Mouse (Mus musculus) gastrocnemius, postnatal 25 days (tissue): Measurements from ENCODE around the gene Macrod2. TPM values are rescaled to one million over a fixed set of nuclear protein-coding genes. Genes with fewer than 3 reads are reported as not detected.
A peak's percentile ranks its signal among the peaks of the same experiment; 100 is the strongest.

ENCODE experiments used
- DNase-seq: peaks from one replicate; pipeline ENCODE4 v3.0.0; 2022
- total RNA-seq, 2 experiments: library from RNA; stranded (reverse); gene quantifications; 1 replicate in 1 of 2; 2 replicates in 1 of 2; pipeline ENCODE4 v1.2.3; 2021

The Macrod2 gene
- total RNA-seq, 2 experiments from 2014 or later = 12.7 to 17.0 TPM

DNA sequence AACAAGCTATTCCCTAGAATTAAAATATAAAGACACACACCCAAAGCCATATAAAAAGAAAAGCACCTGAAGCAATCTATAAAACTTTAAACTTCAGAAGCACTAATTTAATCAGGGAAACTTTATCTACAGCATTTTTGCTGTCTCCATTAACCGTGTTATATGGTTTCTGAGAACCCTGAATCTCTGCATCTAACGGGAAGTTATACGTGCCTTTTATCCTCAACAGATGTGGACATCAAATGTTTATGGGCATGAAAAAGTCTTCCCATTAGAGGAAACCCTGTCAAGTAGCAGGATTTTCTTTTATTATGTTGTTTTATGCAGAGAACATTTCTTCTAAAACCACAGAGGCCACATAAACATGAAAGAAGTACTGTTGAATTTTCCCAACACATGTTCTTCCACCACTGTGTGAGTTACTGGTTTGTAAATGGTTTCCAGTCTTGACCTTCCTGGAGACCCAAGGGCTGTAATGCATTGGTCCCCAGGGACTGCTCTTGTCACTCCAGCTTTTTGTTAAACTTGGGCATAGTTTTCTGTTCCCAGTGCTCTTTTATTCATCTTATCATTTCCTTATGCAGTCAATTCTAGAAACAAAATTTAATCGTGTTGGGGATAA is 1629.5 kb downstream of the Macrod2 start:
- DNase-seq = no peak

DNA sequence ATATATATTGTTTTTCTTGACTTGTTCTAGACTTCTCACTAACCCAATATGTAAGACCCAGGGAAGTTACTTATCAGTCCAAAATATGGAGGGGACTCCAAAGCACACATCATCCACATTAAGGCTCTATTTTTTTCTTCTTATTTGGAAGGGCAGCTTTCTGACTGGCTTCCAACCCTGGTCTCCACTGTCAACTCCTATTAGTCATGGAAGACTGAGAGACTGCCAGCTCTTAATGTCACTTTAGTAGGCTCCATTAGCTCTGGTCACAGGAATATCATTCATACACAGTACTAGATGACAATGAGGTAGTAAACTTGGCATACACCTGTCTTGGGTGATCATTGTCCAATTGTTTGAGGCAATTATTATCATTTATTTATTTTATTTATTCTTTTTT is 1631.6 kb downstream of the Macrod2 start:
- DNase-seq = no peak

DNA sequence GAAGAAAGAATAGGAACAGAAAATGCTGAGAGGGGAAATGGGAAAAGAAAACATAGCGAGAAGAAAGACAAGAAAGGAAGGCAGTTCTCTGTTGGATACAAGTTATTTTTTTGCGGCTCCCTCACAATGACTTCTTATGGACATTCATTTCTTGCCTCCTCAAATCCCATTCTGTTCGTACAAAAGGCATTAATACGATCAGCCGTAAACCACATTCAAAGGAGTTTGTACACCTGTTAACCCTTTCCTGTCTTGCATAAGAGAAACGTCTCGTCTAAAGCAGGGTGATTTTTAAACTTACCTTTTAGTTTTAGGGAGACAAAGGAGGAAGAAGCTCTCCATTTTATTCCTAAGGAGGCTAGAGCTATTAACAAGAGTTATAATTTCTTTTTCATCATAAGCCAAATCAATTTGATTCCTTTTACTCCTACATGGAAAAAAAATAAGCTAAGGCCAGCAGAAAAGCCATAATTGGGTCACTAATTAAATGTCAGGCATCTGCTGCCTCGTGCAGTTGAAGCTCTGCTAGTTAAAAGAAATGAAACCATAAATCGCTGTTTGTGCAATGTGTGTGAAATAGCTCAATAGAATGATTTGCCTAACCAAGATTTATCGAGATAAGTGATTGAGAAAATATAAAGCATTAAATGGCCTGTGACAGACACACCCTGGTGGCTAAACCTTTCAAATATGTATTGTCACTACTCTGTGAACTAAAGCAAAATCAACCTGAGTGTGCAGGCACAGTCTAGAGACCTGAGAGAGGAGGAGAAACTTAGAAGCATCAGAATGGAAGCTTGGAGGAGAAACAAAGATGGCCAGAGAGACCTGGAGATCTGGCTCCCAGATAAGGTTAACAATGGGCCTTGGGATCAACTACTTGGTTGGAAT is 1635.9 kb downstream of the Macrod2 start:
- no peak for DNase-seq

DNA sequence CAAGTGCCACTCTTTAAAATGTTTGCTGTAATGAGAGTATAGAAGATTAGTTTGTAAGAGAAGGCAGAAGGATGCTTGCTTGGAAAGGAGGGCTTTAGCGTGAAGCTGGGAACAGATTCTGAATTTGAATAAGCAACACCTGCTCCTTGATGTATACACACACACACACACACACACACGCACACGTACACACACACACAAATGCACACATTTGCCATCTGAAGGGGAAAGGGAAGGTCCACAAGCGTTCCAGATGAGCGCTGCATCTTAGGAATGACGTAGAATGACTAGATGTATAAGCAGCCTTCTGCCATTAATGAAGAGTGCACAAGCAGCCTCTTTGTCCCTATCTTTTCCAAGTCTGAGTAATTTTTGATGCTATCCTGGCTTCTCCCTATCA is 1660.5 kb downstream of the Macrod2 start:
- no peak for DNase-seq

DNA sequence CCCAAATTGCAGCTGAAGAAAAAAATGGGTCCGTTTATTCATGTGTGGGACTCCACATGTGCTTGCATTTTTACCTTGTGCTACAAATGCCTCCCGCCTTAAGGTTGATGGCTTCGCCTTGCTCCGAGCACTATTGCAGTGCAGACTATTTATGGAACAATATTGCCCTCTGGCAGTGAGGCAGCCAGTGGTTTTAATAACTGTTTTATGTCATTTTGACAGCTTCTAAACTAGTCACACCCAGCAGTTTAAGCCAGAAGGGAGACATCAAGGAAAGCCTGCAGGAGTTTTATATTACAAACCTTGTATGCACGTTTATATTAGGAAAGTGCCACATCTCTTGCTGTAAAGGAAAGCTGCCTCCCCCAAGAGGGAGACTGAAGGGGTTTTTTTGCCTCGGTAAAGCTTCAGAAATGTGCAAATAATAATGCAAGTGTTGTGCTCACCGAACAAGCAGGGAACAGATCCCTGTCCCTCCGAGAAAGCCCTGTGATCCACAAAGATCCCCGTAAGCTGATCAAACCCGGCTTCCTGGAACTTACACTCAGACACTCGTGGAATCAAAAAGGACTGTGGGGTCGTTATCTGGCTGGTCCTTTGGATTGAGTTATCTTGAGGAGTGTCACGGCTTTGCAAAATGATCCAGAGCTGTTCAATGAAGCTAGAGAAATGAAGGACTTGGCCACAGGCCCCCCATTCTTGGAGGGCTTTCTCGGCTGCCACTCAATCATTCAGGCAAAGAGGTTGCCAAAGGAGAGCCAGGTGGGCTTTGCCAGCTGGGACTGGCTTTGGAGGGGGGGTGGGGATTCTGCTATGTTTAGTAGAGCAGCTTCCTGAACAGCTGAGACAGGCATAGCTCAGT is 1663.0 kb downstream of the Macrod2 start:
- peak; percentile 8 for DNase-seq

DNA sequence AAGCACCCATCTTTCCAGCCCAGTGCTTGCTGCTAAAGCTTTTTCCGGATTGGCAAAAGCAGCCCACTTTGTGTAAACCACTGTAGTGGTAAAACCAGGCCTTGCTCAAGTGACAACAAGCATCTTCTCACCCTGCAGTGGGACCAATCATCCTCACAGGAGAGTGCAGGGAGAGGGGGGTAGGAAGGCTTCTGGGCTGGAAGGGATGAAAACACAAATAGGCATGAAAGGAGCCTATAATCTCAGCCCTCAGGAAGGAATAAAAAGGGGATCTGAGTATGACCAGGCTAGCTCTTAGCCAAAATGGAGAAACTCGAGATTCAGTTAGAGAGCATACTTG is 1663.6 kb downstream of the Macrod2 start:
- DNase-seq = no peak

DNA sequence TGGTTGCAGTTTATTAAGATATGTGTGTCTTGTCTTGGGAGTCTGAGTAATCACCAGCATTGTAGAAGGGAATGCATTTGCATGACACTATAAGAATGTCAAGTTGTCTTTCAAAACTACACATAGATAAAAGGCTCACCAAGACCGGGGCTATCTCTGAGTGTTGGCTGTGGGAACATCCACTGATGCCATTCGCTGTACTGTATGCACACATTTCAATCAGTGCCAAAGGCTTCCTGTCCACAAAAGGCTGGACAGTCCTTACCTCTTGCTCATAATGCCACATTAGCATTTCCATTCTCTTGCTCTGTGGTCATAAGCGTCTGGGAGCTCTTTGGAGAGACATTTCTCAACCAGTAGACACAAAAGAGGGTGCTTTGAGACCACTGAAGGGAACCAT is 1713.8 kb downstream of the Macrod2 start:
- no peak for DNase-seq

DNA sequence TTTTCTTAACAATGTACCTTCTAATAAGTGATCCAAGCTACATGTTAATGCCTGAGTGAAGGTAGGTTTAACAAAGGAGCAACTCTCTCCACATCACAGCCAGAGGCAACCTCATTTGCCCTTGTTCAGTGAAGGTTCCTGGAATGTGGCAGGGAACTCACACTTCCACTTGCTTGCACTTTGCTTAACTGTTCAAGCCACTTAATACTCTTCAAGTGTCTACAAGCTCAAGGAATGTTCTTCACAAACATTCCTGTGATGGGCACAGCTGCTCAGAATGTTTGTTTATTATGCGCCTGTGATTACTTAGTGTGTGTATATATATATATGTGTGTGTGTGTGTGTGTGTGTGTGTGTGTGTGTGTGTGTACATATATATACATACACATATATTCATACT is 1721.5 kb downstream of the Macrod2 start:
- no peak for DNase-seq

DNA sequence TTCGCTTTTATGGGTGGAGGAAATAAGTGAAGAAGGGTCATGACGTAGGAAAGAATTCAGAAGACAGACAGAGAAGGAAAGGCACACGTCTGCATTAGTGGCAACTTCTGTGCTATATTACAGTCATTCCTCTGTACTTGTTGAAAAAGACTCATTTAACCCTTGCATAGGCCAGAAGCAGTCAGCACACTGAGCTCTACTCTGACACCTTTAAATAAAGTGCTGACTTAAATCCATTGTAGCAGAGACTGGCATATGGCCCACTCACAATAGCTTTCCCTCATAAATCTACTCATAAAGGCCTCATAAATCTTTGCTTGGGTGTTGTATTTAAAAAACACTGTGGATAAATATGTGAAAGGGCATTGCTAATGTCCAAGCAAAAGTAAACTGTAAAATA is 1733.0 kb downstream of the Macrod2 start:
- no peak for DNase-seq

DNA sequence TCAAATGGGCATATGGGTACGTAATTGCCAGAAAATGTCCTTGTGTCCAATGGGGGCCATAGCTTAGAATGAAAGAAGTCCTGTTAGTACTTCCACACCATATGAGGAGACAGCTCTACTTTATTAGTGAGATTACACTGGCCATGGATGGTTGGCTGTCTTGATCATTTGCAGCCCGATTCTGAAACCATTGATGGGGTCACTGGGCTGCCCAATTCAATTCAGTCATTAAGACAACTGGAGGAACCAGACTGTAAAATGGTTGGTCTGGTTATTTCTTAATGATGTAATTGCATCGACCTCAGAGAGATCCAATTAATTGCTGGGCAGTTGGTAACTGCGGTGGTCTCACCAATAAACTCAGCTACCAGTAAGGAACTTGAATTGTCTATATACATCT is 1734.1 kb downstream of the Macrod2 start:
- no peak for DNase-seq

DNA sequence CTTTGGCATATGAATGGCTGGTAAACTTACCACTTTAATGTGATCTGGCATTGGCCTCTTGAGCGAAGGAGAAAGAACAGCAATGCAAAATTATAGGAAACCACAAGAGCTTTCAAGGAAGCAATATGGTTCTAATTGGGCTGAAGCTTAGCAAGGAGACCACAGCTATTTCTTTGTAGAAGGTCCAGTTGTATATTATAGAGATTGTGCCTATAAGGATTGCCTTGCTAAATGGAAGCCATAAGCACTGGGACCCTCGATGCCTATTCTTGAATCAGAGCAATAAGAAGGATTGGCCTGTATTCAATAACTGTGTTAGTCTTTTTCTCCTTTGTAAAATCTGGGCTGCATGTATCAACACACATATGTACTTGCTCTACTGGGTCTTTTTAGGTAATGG is 1754.2 kb downstream of the Macrod2 start:
- no peak for DNase-seq

DNA sequence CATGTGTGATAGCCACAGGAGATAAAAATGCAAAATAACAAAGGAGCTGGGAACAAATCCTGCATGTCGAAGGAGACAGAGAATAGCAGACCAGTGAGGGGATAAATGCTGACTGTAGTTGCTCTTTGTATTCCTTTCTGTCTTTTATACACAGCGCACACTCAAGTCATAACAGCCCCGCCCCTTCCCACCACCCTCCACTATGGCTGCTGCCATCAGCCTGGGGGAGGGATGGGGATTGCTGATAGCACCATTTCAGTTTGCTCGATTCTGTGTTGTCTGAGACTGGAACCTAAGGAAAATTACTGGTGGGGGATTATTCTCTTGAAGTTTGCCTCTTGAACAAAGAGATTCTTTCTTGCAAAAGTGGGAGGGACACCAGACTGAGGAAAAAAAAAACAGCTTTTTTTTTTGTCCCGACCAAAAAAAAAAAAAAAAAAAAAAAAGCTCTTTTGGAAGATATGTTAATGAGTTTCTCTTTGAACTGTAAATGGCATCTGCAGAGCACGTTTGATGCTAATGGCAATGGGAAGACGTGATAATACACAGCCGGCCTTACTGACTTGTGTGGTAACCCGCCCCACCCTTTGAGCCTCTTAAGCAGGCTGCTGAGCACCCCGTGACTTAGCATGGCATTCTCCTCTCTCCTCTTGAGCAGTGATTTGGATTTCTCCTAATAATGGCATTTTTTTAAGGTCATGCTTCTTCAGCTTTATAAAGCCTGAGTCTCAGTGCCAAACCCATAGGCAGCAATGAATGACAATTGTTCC is 1768.6 kb downstream of the Macrod2 start:
- DNase-seq = no peak

DNA sequence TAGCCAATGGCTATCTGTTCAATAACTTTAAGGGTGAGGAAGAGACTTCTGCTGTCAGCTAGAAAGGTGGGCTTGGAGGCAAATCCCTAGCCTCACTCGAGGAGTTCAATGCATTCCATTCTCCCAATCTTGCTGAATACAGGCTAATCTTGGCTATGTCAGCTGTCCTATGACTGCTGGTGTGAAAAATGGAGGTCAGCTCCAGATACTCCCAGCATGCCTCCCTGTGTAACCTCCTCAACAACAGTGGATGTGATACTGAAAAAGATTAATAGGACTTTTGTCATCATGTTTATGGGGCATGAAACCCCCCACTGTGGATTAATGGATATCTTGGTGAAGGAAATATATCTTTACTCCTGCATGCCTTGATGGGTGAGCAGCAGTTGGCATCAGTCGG is 1774.5 kb downstream of the Macrod2 start:
- no peak for DNase-seq

DNA sequence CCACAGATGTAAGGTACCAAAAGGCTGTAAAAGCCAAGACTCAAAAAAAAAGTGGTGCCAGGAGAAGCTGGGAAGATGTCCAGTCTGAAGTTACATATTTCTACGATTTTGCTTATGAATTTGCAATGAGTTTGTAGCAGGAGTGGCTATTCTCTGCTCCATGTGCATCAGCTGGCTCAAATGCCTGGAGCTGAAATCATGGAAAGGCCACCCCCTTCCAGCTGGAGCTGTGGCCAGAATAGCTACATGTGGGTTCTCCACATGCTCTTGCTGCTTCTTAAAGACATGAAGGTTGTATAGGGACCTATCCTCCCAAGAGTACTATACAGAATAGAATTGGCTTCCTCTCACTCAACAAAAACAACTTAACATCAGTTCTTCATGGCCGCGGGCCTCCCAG is 1777.6 kb downstream of the Macrod2 start:
- DNase-seq = no peak

DNA sequence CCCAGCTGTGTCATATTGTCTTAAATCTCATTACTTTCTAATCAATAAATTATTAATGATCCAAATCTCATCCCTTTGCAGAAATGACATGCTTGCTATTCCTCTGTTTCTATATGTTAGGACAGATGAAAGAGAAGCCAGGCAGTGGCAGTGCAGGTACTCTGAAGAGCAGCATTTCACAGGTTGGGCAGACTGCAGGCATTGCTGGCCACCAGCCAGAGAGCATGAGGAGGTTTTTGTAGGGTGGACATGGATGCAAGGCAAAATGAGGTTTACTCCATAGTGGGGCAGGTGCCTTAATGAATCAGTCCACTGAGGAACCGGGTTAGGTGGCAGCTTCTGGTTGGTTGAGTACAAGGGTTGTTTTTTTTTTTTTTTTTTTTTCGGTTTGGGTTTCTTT is 1778.9 kb downstream of the Macrod2 start:
- DNase-seq = no peak

DNA sequence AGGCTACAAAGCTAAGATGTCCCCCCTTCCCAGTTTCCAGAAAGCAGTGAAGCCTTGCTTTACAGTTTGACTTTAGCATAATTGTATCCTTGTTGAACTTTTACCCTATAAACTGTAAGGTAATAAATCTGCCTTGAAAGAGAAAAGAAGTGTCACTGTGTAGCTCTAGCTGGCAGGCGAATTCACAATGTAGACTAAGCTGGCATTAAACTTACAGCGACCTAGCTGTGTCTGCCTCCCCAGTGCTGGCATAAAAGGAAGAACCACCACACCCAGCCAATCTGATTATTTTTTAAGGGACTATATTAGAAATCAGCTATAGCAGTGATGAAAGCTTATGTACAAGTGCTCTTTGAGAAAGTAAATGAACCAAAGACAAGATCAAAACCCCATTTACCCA is 1791.8 kb downstream of the Macrod2 start:
- no peak for DNase-seq

DNA sequence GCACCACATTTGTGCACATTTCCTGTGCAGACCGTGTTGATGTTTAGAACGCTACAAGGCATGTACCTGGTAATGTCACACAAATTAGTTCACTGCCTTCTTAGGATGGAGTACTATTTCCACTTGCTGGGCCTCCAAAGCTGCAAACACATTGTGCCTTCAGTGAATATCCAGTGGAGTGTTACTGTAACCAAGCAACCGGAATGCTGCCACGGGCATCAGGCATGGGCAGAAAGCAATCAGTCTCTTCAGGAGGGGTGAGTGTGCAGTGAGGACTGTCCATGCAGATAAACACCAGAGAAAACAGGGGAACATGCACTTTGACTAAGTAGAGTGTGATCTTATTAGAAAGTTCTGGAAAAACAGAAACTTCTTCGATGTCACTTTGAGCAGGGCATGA is 1792.3 kb downstream of the Macrod2 start:
- DNase-seq = no peak

DNA sequence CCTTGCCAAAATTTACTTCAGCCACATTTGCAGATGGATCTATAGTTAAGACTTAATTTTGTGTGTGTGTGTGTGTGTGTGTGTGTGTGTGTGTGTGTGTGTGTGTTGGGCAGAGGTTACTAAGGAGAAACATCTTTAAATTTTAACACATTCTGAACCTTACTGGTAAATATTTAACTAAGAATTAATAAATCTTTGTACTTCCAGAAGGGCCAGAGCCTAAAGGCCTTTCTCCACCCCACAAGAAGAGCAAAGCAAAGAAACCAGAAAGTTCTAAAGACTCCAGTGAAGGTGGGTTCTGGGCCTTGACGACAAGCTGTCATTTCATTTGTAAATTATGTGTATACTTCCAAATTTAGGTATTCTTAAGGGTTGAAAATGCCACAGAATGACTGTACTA is 1822.3 kb downstream of the Macrod2 start:
- DNase-seq = no peak

DNA sequence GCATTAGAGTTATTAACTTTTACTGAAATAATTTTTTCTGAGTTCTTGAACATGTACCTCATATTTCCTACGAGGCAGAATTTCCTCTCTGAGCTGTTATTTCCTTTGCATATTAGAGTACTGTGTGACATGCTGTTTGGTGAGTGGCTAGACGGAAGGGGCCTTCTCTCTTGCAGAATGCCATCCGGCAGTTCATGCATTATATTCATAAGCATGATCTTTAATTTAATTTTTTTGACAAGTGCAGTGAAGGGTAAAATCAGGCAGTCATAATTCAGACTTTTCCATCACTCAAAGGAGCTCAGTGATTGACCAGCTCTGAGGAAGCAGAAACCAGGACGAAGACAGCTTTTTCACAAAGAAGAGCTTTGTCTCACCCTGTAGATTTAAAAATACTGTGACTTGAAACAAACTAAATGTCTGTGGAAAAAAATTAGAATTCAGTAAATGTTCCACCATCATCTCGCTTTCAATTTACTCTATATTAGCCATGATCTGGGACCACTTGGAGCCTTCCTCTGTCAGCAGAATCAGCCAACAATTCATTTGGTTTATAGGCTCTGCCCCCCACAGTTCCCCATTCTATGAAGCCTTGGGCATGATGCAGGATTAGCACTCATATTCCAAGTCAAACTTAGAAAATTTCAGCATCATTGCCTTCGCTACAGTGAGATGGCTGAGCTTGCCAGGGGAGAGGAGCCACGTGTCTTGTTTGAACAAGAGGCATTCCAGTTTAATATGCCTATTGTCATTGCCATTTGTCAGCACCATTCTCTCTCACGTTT is 1827.2 kb downstream of the Macrod2 start:
- DNase-seq = no peak

DNA sequence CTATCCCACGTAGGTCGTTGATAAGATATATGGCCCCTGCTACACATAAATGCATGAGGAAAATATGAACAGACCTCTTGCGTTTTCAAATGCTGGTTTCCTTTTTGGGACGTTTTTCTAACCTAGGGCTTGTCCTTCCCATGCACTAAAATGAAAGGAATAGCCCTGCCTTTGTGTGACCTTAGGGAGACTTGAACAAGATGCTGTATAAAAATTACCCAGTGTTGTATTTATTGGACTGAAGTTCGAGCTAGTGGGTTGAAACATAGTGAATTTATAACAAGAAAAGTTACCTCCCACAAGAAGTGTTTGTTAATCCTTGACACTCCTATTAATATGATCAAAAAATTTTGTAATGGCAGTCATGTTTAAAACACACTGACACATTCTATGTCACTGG is 1827.8 kb downstream of the Macrod2 start:
- no peak for DNase-seq

DNA sequence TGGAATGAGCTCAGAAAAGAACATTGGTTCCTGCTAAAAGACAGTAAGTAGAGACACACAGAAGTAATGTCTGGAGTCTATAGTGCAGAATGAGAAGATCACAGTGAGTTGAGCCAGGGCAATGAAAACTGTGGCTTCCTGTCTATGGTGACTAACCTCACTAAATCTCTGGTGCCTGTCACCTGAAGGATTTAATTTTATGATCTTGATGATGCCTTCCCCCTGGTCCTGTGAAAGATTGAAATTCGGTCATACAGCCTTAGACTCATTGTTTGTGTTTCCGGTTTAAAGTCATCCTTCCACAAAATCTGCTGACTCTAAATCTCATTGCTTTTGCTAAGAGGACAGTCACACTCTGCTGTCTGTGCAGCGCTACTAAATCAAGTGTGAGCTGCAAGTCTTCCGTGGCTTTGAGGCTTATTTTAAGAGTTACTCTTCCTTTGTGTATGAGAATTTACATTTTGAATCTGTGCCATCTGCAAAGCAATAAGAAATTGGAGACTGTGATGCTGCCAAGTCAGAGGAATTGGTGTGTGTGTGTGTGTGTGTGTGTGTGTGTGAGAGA is 1836.0 kb downstream of the Macrod2 start:
- no peak for DNase-seq
